Mouse (Mus musculus): ENCODE data around the gene Clec12a. TPM values are rescaled to one million over a fixed set of nuclear protein-coding genes. Genes with fewer than 3 reads are reported as not detected.
A peak's percentile ranks its signal among the peaks of the same experiment; 100 is the strongest.

Gene Clec12a
- polyA plus RNA-seq, 1 experiment from 2014 or later, result 1.7 TPM

GRCm38 (mm10) chr6:129326568-129327150 is 15.8 kb upstream of the Clec12a start:
- H3K27me3 ChIP-seq (replicated peaks; ENCODE audit: control insufficient read depth, insufficient read depth, low read length), result no peaks in the 10 kb centered on the region
- H3K36me3 ChIP-seq (ENCODE audit: control insufficient read depth, insufficient read depth, low read length), result no peaks in the 10 kb centered on the region
- ATAC-seq (replicated peaks; ENCODE audit: low FRiP score), result no peak
- H3K27ac ChIP-seq (ENCODE audit: low read depth, low read length), result no peak overlapping the region
- H3K4me1 ChIP-seq (replicated peaks; ENCODE audit: control insufficient read depth, insufficient read depth, low read length), result no peaks in the 10 kb centered on the region
- DNase-seq (ENCODE audit: low spot score), result no peak
- no peak overlapping the region for H3K4me2 ChIP-seq
- H3K4me3 ChIP-seq (ENCODE audit: low read depth, low read length), result no peak overlapping the region
- WGBS, result 74% methylated on average over 13 of the region's 13 CpGs
- no peaks in the 10 kb centered on the region for H3K9me3 ChIP-seq (ENCODE audit: control insufficient read depth, low read length)
- H3K9ac ChIP-seq (ENCODE audit: low read depth, low read length), result no peak overlapping the region

GRCm38 (mm10) chr6:129331610-129332009 is 10.9 kb upstream of the Clec12a start, which contains the start of gene 4922502D21Rik:
Gene 4922502D21Rik, minus strand, starts transcription at chr6:129331796.
- WGBS, result 50% methylated on average over 11 of the region's 11 CpGs
- no peak within 1 kb of the TSS for H3K4me2 ChIP-seq
- no peaks in the 10 kb centered on the region for H3K36me3 ChIP-seq (ENCODE audit: control insufficient read depth, insufficient read depth, low read length)
- H3K27ac ChIP-seq (ENCODE audit: low read depth, low read length), result no peak within 1 kb of the TSS
- no peaks in the 10 kb centered on the region for H3K4me1 ChIP-seq (replicated peaks; ENCODE audit: control insufficient read depth, insufficient read depth, low read length)
- no peak for DNase-seq (ENCODE audit: low spot score)
- no peak within 1 kb of the TSS for H3K9ac ChIP-seq (ENCODE audit: low read depth, low read length)
- no peaks in the 10 kb centered on the region for H3K27me3 ChIP-seq (replicated peaks; ENCODE audit: control insufficient read depth, insufficient read depth, low read length)
- H3K4me3 ChIP-seq (ENCODE audit: low read depth, low read length), result no peak within 1 kb of the TSS
- no peaks in the 10 kb centered on the region for H3K9me3 ChIP-seq (ENCODE audit: control insufficient read depth, low read length)
- ATAC-seq (replicated peaks; ENCODE audit: low FRiP score), result no peak

GRCm38 (mm10) chr6:129333674-129334078 is 8.8 kb upstream of the Clec12a start:
- Histone ChIP-seq H3K27ac (ENCODE audit: low read depth, low read length) (no peak overlapping the region), H3K36me3 (ENCODE audit: control insufficient read depth, insufficient read depth, low read length) (no peaks in the 10 kb centered on the region), H3K9ac (ENCODE audit: low read depth, low read length) (no peak overlapping the region), H3K4me3 (ENCODE audit: low read depth, low read length) (no peak overlapping the region), H3K4me1 (replicated peaks; ENCODE audit: control insufficient read depth, insufficient read depth, low read length) (no peaks in the 10 kb centered on the region), H3K9me3 (ENCODE audit: control insufficient read depth, low read length) (no peaks in the 10 kb centered on the region), H3K27me3 (replicated peaks; ENCODE audit: control insufficient read depth, insufficient read depth, low read length) (no peaks in the 10 kb centered on the region), H3K4me2 (no peak overlapping the region)
- WGBS, result 19% methylated on average over 11 of the region's 11 CpGs
- peak; percentile 81 for ATAC-seq (replicated peaks; ENCODE audit: low FRiP score)
- no peak for DNase-seq (ENCODE audit: low spot score)

GRCm38 (mm10) chr6:129337751-129338150 is 4.7 kb upstream of the Clec12a start:
- no peak for DNase-seq (ENCODE audit: low spot score)
- Histone ChIP-seq H3K4me2 (no peak overlapping the region), H3K27me3 (replicated peaks; ENCODE audit: control insufficient read depth, insufficient read depth, low read length) (no peaks in the 10 kb centered on the region), H3K4me1 (replicated peaks; ENCODE audit: control insufficient read depth, insufficient read depth, low read length) (no peaks in the 10 kb centered on the region), H3K27ac (ENCODE audit: low read depth, low read length) (no peak overlapping the region), H3K9me3 (ENCODE audit: control insufficient read depth, low read length) (no peaks in the 10 kb centered on the region), H3K4me3 (ENCODE audit: low read depth, low read length) (no peak overlapping the region), H3K36me3 (ENCODE audit: control insufficient read depth, insufficient read depth, low read length) (no peaks in the 10 kb centered on the region), H3K9ac (ENCODE audit: low read depth, low read length) (no peak overlapping the region)
- WGBS, result 64% methylated on average over 1 of the region's 1 CpGs
- ATAC-seq (replicated peaks; ENCODE audit: low FRiP score), result no peak

GRCm38 (mm10) chr6:129344408-129344807 is 1.9 kb downstream of the Clec12a start:
- Histone ChIP-seq H3K27ac (ENCODE audit: low read depth, low read length) (no peak overlapping the region), H3K27me3 (replicated peaks; ENCODE audit: control insufficient read depth, insufficient read depth, low read length) (no peaks in the 10 kb centered on the region), H3K36me3 (ENCODE audit: control insufficient read depth, insufficient read depth, low read length) (no peaks in the 10 kb centered on the region), H3K9ac (ENCODE audit: low read depth, low read length) (no peak overlapping the region), H3K9me3 (ENCODE audit: control insufficient read depth, low read length) (peaks cover 3% of the 10 kb centered on the region; the same call in 1 of the 2 replicates), H3K4me3 (ENCODE audit: low read depth, low read length) (no peak overlapping the region), H3K4me2 (no peak overlapping the region), H3K4me1 (replicated peaks; ENCODE audit: control insufficient read depth, insufficient read depth, low read length) (no peaks in the 10 kb centered on the region; the same call in 1 of the 2 replicates)
- no peak for DNase-seq (ENCODE audit: low spot score)
- 58% methylated on average over 3 of the region's 3 CpGs for WGBS
- ATAC-seq (replicated peaks; ENCODE audit: low FRiP score), result no peak

- Histone ChIP-seq H3K27me3 (replicated peaks; ENCODE audit: control insufficient read depth, insufficient read depth, low read length) (no peaks in the 10 kb centered on the region), H3K4me3 (ENCODE audit: low read depth, low read length) (no peak overlapping the region), H3K4me1 (replicated peaks; ENCODE audit: control insufficient read depth, insufficient read depth, low read length) (no peaks in the 10 kb centered on the region; the same call in 1 of the 2 replicates), H3K9me3 (ENCODE audit: control insufficient read depth, low read length) (peaks cover 3% of the 10 kb centered on the region; the same call in 1 of the 2 replicates), H3K27ac (ENCODE audit: low read depth, low read length) (no peak overlapping the region), H3K36me3 (ENCODE audit: control insufficient read depth, insufficient read depth, low read length) (no peaks in the 10 kb centered on the region), H3K9ac (ENCODE audit: low read depth, low read length) (no peak overlapping the region), H3K4me2 (no peak overlapping the region)
- peak; percentile 47 for ATAC-seq (replicated peaks; ENCODE audit: low FRiP score)
- WGBS, result 39% methylated on average over 4 of the region's 4 CpGs
- no peak for DNase-seq (ENCODE audit: low spot score)
These were observed 7.2 kb downstream of the Clec12a start for GRCm38 (mm10) chr6:129349524-129350352.

- Histone ChIP-seq H3K9me3 (ENCODE audit: control insufficient read depth, low read length) (peaks cover 3% of the 10 kb centered on the region; the same call in 1 of the 2 replicates), H3K4me2 (no peak overlapping the region), H3K27me3 (replicated peaks; ENCODE audit: control insufficient read depth, insufficient read depth, low read length) (no peaks in the 10 kb centered on the region), H3K36me3 (ENCODE audit: control insufficient read depth, insufficient read depth, low read length) (no peaks in the 10 kb centered on the region), H3K27ac (ENCODE audit: low read depth, low read length) (no peak overlapping the region), H3K9ac (ENCODE audit: low read depth, low read length) (no peak overlapping the region), H3K4me3 (ENCODE audit: low read depth, low read length) (no peak overlapping the region), H3K4me1 (replicated peaks; ENCODE audit: control insufficient read depth, insufficient read depth, low read length) (no peaks in the 10 kb centered on the region; the same call in 1 of the 2 replicates)
- no peak for DNase-seq (ENCODE audit: low spot score)
- 80% methylated on average over 3 of the region's 3 CpGs for whole genome bisulfite sequencing
- ATAC-seq (replicated peaks; ENCODE audit: low FRiP score), result no peak
These were observed 8.6 kb downstream of the Clec12a start for GRCm38 (mm10) chr6:129351091-129351490.

GRCm38 (mm10) chr6:129355774-129356173 is 13.3 kb downstream of the Clec12a start:
- H3K4me3 ChIP-seq (ENCODE audit: low read depth, low read length), result no peak overlapping the region
- H3K9me3 ChIP-seq (ENCODE audit: control insufficient read depth, low read length), result no peaks in the 10 kb centered on the region
- no peaks in the 10 kb centered on the region for H3K36me3 ChIP-seq (ENCODE audit: control insufficient read depth, insufficient read depth, low read length)
- H3K27me3 ChIP-seq (replicated peaks; ENCODE audit: control insufficient read depth, insufficient read depth, low read length), result no peaks in the 10 kb centered on the region
- no peaks in the 10 kb centered on the region for H3K4me1 ChIP-seq (replicated peaks; ENCODE audit: control insufficient read depth, insufficient read depth, low read length)
- ATAC-seq (replicated peaks; ENCODE audit: low FRiP score) (no peak), DNase-seq (ENCODE audit: low spot score) (no peak)
- H3K9ac ChIP-seq (ENCODE audit: low read depth, low read length), result no peak overlapping the region
- no peak overlapping the region for H3K4me2 ChIP-seq
- 89% methylated on average over 2 of the region's 2 CpGs for WGBS
- H3K27ac ChIP-seq (ENCODE audit: low read depth, low read length), result no peak overlapping the region
